Mouse (Mus musculus) Muller cell, postnatal 12 days (primary cell): ENCODE data around the gene C1ql2.

Source experiments
- DNase-seq: peaks from one replicate; pipeline ENCODE4 v3.0.0-alpha.2; 2015; ENCODE audit errors: inconsistent ontology term

C1ql2 gene

GRCm38 (mm10) chr1:120385029-120385571, 44.7 kb downstream of the C1ql2 start:
- no peak for DNase-seq

GRCm38 (mm10) chr1:120389734-120390133, 49.4 kb downstream of the C1ql2 start:
- DNase-seq = no peak

- DNase-seq = peak; percentile 50
Measured at GRCm38 (mm10) chr1:120390336-120390735, 50.0 kb downstream of the C1ql2 start.
